Mouse (Mus musculus) heart, postnatal 0 days (tissue): ENCODE measurements around the gene Per1.

ENCODE experiments used
- CTCF ChIP-seq: IDR thresholded peaks from 2 replicates; pipeline ENCODE4 v1.5.1; 2016; ENCODE audit warnings: antibody characterized with exemption, control low read depth, low read depth
- EP300 ChIP-seq: IDR thresholded peaks from 2 replicates; pipeline ENCODE4 v1.6.1; 2016; ENCODE audit warnings: antibody characterized with exemption, low read depth

DNA sequence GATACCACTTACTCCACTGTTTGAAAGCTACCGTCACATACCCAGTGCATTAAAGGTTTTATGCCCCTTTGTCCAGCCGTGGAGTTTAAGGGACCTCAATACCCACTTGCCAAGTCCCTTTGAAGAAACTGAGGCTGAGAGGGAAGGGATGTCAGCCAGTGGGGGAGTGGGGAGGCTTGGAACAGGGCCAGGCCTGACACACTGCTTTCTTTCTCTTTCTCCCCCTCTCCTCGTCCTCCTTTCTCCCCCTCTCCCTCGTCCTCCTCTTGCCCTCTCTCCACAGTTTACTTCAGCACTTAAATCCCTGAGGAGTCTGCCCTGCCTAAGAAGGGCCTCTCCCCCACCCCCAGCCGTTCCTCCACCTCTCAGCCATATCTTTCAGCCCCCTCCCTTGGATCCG lies 4.7 kb upstream of the Per1 start:
- TF ChIP-seq CTCF (no peak), EP300 (no peak)
